Mouse (Mus musculus): Measurements from ENCODE around the gene Fastkd5.
"Not testable (repeated sequence)": the region's sequence is repeated elsewhere in the genome, so short reads cannot be mapped to it uniquely, and the experiment has no call there.

Fastkd5 gene

DNA sequence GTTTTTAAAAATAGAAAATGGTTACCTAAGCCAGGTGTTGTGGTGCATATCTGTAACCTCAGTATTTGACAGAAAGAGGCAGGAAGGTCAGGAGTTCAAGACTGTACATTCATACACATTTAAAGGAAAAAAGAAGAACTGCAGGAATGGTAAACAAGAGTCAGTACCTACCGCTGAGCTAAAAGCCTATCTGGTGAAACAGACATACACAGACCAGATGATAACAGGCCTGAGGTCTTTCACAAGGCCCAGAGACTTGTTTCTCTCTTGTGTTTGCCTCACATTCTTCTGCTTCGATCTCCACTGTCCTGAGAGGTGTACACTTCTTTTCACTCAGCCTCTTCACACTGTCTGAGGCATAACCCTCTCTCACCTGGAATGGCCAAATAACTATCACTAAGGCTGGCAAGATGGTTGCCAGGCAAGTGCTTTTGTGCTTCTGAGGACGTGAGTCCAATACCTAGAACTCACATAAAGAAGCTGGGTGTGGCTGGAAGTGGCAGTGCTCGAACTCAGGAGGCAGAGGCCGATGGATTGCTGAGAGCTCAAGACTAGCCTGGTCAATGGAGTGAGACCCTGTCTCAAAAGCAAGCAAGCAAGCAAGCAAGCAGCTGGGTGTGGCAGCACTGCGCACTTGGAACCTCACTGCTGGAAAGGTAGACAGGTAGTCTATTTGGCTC lies 26.0 kb upstream of the Fastkd5 start:
- Histone ChIP-seq H3K36me3 (ENCODE audit: insufficient read depth, low read length) (peaks cover 89% of the 10 kb centered on the region), H3K9me3 (ENCODE audit: low read length) (no peaks in the 10 kb centered on the region), H3K4me3 (replicated peaks; ENCODE audit: low read length) (no peak overlapping the region), H3K27me3 (ENCODE audit: insufficient read depth, low read length) (no peaks in the 10 kb centered on the region), H3K4me1 (replicated peaks; ENCODE audit: low read depth, low read length) (peaks cover 9% of the 10 kb centered on the region)
- TF ChIP-seq NANOG (IDR thresholded peaks at IDR 0.05; ENCODE audit: borderline replicate concordance, low read length) (no peak), POU5F1 (IDR thresholded peaks at IDR 0.05; ENCODE audit: borderline replicate concordance, low read length) (no peak), CTCF (conservative IDR thresholded peaks at IDR 0.05; ENCODE audit: low read length) (no peak)

- Histone ChIP-seq H3K9me3 (ENCODE audit: low read length) (no peaks in the 10 kb centered on the region), H3K4me3 (replicated peaks; ENCODE audit: low read length) (no peak overlapping the region), H3K4me1 (replicated peaks; ENCODE audit: low read depth, low read length) (peaks cover 4% of the 10 kb centered on the region; the same call in 1 of the 2 replicates), H3K36me3 (ENCODE audit: insufficient read depth, low read length) (peaks cover 76% of the 10 kb centered on the region), H3K27me3 (ENCODE audit: insufficient read depth, low read length) (no peaks in the 10 kb centered on the region)
- TF ChIP-seq NANOG (IDR thresholded peaks at IDR 0.05; ENCODE audit: borderline replicate concordance, low read length) (no peak), POU5F1 (IDR thresholded peaks at IDR 0.05; ENCODE audit: borderline replicate concordance, low read length) (no peak), CTCF (conservative IDR thresholded peaks at IDR 0.05; ENCODE audit: low read length) (no peak)
Observed at GRCm38 (mm10) chr2:130653760-130654159, 23.9 kb upstream of the Fastkd5 start.

DNA sequence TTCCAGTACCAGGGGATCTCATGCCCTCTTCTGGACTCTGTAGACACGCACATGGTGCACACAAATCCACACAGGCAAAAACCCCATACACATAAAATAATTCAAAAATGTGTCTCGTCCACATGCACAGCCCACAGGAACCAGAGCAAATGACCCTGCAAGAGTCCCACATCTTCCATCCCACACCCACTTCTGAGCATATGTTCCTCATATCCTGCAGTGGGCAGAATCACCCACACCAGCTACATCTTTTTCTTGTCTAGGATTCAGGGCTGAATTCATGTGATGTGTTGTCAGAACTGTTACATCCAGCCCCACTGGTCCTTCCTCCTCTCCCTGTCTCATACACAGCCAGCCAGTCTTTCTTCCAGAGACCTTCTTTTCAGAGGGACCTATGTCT lies 23.5 kb upstream of the Fastkd5 start:
- H3K36me3 ChIP-seq (ENCODE audit: insufficient read depth, low read length) = peaks cover 72% of the 10 kb centered on the region
- H3K27me3 ChIP-seq (ENCODE audit: insufficient read depth, low read length) = no peaks in the 10 kb centered on the region
- no peaks in the 10 kb centered on the region for H3K4me1 ChIP-seq (replicated peaks; ENCODE audit: low read depth, low read length)
- H3K9me3 ChIP-seq (ENCODE audit: low read length) = no peaks in the 10 kb centered on the region
- no peak overlapping the region for H3K4me3 ChIP-seq (replicated peaks; ENCODE audit: low read length)
- TF ChIP-seq POU5F1 (IDR thresholded peaks at IDR 0.05; ENCODE audit: borderline replicate concordance, low read length) = no peak
- no peak for TF ChIP-seq CTCF (conservative IDR thresholded peaks at IDR 0.05; ENCODE audit: low read length)
- no peak for TF ChIP-seq NANOG (IDR thresholded peaks at IDR 0.05; ENCODE audit: borderline replicate concordance, low read length)

DNA sequence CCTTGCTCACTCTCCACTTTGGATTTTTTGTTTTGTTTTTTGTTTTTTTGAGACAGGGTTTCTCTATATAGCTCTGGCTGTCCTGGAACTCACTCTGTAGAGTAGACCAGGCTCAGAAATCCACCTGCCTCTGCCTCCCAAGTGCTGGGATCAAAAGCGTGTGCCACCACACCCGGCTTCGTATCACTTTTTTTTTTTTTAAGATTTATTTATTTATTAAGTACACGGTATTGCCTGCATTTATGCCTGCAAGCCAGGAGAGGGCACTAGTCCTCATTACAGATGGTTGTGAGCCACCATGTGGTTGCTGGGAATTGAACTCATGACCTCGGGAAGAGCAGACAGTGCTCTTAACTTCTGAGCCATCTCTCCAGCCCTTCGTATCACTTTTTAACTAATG lies 19.2 kb upstream of the Fastkd5 start:
- H3K4me3 ChIP-seq (replicated peaks; ENCODE audit: low read length); H3K4me1 ChIP-seq (replicated peaks; ENCODE audit: low read depth, low read length); H3K27me3 ChIP-seq (ENCODE audit: insufficient read depth, low read length); H3K9me3 ChIP-seq (ENCODE audit: low read length): not testable (repeated sequence)
- peaks cover 30% of the 10 kb centered on the region for H3K36me3 ChIP-seq (ENCODE audit: insufficient read depth, low read length)
- TF ChIP-seq CTCF (conservative IDR thresholded peaks at IDR 0.05; ENCODE audit: low read length) = 0 out of 2 replicates have a peak, but pooled peaks have one; percentile 20

DNA sequence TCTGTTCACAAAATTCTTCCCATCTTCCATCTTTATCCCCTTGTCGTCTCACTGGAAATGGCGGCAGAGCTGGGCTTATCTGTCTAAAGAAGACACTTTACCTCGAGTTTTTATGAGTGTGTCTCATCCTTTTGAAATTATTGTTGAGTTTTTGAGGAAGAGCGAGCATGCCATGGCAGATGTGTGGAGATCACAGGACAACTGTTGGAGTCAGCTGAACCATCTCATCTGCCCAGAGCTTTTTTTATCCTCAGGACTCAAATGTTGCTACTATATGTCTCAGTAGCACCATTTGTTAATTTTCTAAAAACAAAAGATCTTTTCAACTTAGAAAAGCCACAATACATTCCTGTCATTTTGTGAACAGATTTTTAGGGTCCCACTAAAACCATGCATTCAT lies 15.4 kb upstream of the Fastkd5 start:
- peaks cover 16% of the 10 kb centered on the region for H3K4me1 ChIP-seq (replicated peaks; ENCODE audit: low read depth, low read length)
- no peak overlapping the region for H3K4me3 ChIP-seq (replicated peaks; ENCODE audit: low read length)
- H3K36me3 ChIP-seq (ENCODE audit: insufficient read depth, low read length) = peaks cover 2% of the 10 kb centered on the region; the same call in 1 of the 2 replicates
- peaks cover 15% of the 10 kb centered on the region for H3K27me3 ChIP-seq (ENCODE audit: insufficient read depth, low read length)
- no peak for TF ChIP-seq NANOG (IDR thresholded peaks at IDR 0.05; ENCODE audit: borderline replicate concordance, low read length)
- TF ChIP-seq POU5F1 (IDR thresholded peaks at IDR 0.05; ENCODE audit: borderline replicate concordance, low read length) = no peak
- TF ChIP-seq CTCF (conservative IDR thresholded peaks at IDR 0.05; ENCODE audit: low read length) = no peak
- no peaks in the 10 kb centered on the region for H3K9me3 ChIP-seq (ENCODE audit: low read length)

DNA sequence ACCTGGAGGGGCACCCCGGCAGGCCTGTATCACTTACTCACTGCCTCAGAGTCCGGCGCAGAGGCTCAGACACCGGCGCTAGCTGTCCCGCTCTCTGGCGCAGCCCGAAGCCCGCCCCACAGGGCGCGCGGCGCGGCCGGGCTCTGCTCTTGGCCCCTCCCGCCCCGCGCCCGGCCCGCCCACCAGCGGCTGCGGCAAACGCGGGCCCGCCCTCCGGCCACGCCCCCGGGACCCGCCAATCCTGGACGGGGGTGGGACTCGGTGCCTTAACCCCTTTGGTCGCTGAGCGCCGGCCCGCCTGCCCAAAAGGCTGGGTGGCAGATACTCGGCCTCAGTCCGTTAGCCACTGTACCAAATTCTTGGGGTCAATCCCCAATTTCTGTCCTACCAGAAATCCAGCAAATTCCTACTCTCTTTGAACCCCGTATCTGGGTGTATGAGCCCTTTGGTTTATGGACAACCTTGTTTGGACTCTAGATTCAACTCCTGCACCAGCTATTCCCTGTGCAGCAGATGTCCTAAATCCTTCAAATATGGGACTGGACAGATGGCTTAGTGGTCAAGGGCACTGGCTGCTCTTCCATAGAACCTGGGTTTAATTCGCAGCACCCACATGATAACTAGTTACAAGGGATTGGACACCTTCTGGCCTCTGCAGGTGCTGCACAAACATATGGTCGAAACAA lies 13.0 kb upstream of the Fastkd5 start, which contains the start of gene Lzts3:
Gene Lzts3, minus strand, starts transcription at position 120 of the 686 bp plus-strand sequence.
- no peaks in the 10 kb centered on the region for H3K36me3 ChIP-seq (ENCODE audit: insufficient read depth, low read length)
- H3K27me3 ChIP-seq (ENCODE audit: insufficient read depth, low read length) = peaks cover 27% of the 10 kb centered on the region
- TF ChIP-seq NANOG (IDR thresholded peaks at IDR 0.05; ENCODE audit: borderline replicate concordance, low read length) (no peak), POU5F1 (IDR thresholded peaks at IDR 0.05; ENCODE audit: borderline replicate concordance, low read length) (no peak), CTCF (conservative IDR thresholded peaks at IDR 0.05; ENCODE audit: low read length) (no peak)
- H3K9me3 ChIP-seq (ENCODE audit: low read length) = no peaks in the 10 kb centered on the region
- peaks cover 38% of the 10 kb centered on the region for H3K4me1 ChIP-seq (replicated peaks; ENCODE audit: low read depth, low read length)
- H3K4me3 ChIP-seq (replicated peaks; ENCODE audit: low read length) = peak within 1 kb of the TSS; percentile 86

GRCm38 (mm10) chr2:130642197-130642660 lies 12.4 kb upstream of the Fastkd5 start:
- peak overlapping the region; percentile 86 for H3K4me3 ChIP-seq (replicated peaks; ENCODE audit: low read length)
- H3K27me3 ChIP-seq (ENCODE audit: insufficient read depth, low read length) = peaks cover 33% of the 10 kb centered on the region
- no peaks in the 10 kb centered on the region for H3K9me3 ChIP-seq (ENCODE audit: low read length)
- TF ChIP-seq CTCF (conservative IDR thresholded peaks at IDR 0.05; ENCODE audit: low read length) = no peak
- no peak for TF ChIP-seq NANOG (IDR thresholded peaks at IDR 0.05; ENCODE audit: borderline replicate concordance, low read length)
- no peak for TF ChIP-seq POU5F1 (IDR thresholded peaks at IDR 0.05; ENCODE audit: borderline replicate concordance, low read length)
- H3K36me3 ChIP-seq (ENCODE audit: insufficient read depth, low read length) = no peaks in the 10 kb centered on the region
- peaks cover 44% of the 10 kb centered on the region for H3K4me1 ChIP-seq (replicated peaks; ENCODE audit: low read depth, low read length)

DNA sequence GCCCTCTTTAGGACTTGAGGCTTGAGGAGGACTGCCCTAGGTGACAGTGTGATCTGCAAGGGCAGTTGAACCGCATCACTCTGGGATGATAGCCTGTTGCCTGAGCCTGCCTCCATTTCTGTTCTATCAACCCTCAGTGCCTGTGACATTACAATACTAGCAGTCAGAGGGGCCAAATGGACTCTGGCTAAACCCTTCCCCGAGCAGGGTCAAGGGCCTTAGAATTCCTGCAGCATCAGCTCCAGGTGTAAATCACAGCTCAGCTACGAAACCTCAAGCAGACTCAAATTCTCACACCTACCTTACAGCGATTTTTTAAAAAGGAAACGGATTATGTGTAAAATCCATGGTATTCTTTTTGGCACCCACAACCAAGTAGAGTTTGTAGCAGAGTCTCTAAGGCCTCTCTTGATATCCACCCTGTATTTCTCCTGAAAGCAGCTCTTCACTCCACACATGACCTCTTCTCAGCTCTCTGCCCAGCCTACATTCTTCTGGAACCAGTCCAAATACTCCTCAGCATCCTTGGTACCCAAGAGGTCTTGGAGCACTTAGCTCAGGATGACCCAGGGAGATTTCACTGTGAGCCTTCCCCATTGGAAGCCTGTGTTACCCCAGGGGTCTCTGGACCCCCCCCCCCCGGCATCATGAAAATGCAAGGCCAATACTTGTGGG lies 11.7 kb upstream of the Fastkd5 start:
- no peaks in the 10 kb centered on the region for H3K36me3 ChIP-seq (ENCODE audit: insufficient read depth, low read length)
- TF ChIP-seq CTCF (conservative IDR thresholded peaks at IDR 0.05; ENCODE audit: low read length) = no peak
- no peak for TF ChIP-seq NANOG (IDR thresholded peaks at IDR 0.05; ENCODE audit: borderline replicate concordance, low read length)
- TF ChIP-seq POU5F1 (IDR thresholded peaks at IDR 0.05; ENCODE audit: borderline replicate concordance, low read length) = no peak
- peaks cover 51% of the 10 kb centered on the region for H3K4me1 ChIP-seq (replicated peaks; ENCODE audit: low read depth, low read length)
- peaks cover 41% of the 10 kb centered on the region for H3K27me3 ChIP-seq (ENCODE audit: insufficient read depth, low read length)
- H3K4me3 ChIP-seq (replicated peaks; ENCODE audit: low read length) = no peak overlapping the region
- H3K9me3 ChIP-seq (ENCODE audit: low read length) = no peaks in the 10 kb centered on the region

All from E14TG2a.4 (cell line).